Mouse (Mus musculus) erythroid progenitor cell, adult 5-6 weeks (primary cell): ENCODE measurements around the gene Gm45785. TPM values are rescaled to one million over a fixed set of nuclear protein-coding genes. Genes with fewer than 3 reads are reported as not detected.
"Not testable (repeated sequence)": the region's sequence is repeated elsewhere in the genome, so short reads cannot be mapped to it uniquely, and the experiment has no call there.

Source experiments
- ATAC-seq: replicated peaks from 2 replicates; pipeline ENCODE4 v1.8.0; 2016; ENCODE audit warnings: moderate number of reproducible peaks, mild to moderate bottlenecking, moderate TSS enrichment, inconsistent platforms; ENCODE audit not compliant: poor library complexity, low FRiP score, severe bottlenecking
- total RNA-seq, 2 experiments: library from RNA; stranded (forward) in 1 of 2; stranded (reverse) in 1 of 2; fragments of 150-400 nt in 1 of 2; fragments of 186-747, 209-891 nt in 1 of 2; gene quantifications; 2 replicates each; pipeline versions ENCODE4 v1.2.3 to v1.2.4; 2015 to 2017; ENCODE audit warnings: low replicate concordance in 2 of 2

The Gm45785 gene
- not detected in 2 replicates for total RNA-seq (2015; ENCODE audit: low replicate concordance)
- 2.8 TPM in 1 of 2 replicates, not detected in the other for total RNA-seq (2017; ENCODE audit: low replicate concordance)

GRCm38 (mm10) chr7:140855860-140856784 is at the start of gene Gm45785:
Gm45785 (minus strand) TSS chr7:140856331.
- peak; percentile 74 for ATAC-seq

DNA sequence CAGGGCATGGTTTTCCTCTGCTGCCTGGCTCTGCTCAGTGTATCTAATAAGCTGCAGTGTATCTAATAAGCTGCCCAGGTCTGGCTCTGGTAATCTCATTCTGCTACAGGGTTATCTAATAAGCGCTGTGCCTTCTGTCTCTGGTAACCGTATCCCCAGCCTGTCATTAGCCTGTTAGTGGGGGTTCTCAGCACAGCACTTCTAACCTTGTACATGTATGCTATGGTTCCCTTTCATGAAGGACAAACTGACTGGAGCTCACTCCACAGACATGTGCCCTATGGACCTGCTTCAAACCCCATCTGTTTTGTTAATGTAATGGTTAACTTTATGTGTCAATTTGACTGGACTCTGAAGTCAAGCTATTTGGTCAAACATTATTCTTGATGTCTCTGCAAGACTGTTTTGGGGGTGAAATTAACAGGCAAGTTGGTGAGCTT is 49.5 kb upstream of the Gm45785 start:
- ATAC-seq: no peak

- ATAC-seq: peak; percentile 67
Measured at GRCm38 (mm10) chr7:140903212-140903611, 47.1 kb upstream of the Gm45785 start.

GRCm38 (mm10) chr7:140902036-140902875 is 46.1 kb upstream of the Gm45785 start:
- ATAC-seq: no peak

- ATAC-seq: no peak
Measured at GRCm38 (mm10) chr7:140900220-140900619, 44.1 kb upstream of the Gm45785 start, which contains the start of gene Cox8b. Cox8b (minus strand) TSS chr7:140900446.

DNA sequence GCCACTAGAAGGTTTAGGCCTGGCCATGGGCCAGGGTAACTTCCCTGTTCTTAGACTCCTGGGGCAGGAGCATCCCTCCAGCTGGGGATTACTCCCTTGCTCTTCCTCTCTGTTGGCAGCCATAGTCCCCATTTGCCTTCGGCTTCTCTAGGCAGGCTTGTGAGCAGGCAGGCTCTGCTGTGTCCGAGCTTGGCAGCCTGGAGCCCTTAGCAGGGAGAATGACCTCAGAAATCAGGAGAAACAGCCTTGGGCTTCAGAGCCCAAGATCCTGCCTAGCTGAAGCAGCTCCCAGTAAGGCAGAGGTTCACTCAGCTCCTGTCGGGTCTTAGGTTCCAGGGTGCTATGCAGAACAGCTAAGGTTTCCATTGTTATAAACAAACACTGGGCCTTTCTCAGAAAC is 43.0 kb upstream of the Gm45785 start:
- no peak for ATAC-seq

GRCm38 (mm10) chr7:140897863-140898262 is 41.7 kb upstream of the Gm45785 start:
- no peak for ATAC-seq

GRCm38 (mm10) chr7:140894611-140895010 is 38.5 kb upstream of the Gm45785 start:
- ATAC-seq: no peak

DNA sequence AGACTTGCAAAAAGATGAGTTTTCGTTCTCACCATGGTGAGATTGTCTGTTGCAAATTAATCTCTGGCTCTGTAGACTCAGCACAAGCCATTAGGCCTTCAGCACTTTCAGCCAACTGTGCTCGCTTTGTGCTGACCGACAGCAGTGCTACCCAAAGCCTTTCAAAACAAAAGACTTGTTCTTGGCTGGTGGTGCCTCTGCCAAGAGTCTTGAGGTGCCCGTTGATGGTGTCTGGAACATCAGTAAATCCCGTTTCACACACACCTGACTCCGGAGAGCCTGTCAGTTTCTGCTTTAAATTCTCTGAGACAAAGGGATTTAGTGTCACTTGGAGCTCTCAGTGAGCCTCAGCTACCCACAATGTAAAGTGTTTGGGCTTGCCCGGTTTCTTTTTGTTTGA is 37.9 kb upstream of the Gm45785 start:
- ATAC-seq: no peak

GRCm38 (mm10) chr7:140890636-140891035 is 34.5 kb upstream of the Gm45785 start:
- not testable (repeated sequence) for ATAC-seq

DNA sequence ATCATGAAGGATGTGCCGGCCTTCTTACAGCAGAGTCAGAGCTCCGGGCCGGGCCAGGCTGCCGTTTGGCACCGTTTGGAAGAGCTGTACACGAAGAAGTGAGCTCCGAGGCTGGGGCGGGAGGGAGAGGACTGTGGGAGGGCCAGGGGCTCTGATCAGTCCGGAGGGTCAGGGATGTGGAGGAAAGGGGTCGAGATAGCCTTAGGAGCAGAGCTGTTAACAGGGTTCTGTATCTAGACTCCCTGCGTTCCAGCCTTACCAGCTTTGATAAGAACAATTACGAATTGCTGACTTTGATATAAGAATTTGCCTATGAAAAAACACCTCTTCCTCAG is 26.3 kb upstream of the Gm45785 start:
- ATAC-seq: peak; percentile 13; the same call in 1 of the 2 replicates

- ATAC-seq: peak; percentile 91
Measured at GRCm38 (mm10) chr7:140881696-140882468, 25.8 kb upstream of the Gm45785 start, which contains the start of the genes Psmd13 and Sirt3. Psmd13 (plus strand) TSS chr7:140881968. Sirt3 (minus strand) TSS chr7:140882309.

GRCm38 (mm10) chr7:140880865-140881515 is 24.9 kb upstream of the Gm45785 start:
- ATAC-seq: 0 out of 2 replicates have a peak, but pooled peaks have one; percentile 9

DNA sequence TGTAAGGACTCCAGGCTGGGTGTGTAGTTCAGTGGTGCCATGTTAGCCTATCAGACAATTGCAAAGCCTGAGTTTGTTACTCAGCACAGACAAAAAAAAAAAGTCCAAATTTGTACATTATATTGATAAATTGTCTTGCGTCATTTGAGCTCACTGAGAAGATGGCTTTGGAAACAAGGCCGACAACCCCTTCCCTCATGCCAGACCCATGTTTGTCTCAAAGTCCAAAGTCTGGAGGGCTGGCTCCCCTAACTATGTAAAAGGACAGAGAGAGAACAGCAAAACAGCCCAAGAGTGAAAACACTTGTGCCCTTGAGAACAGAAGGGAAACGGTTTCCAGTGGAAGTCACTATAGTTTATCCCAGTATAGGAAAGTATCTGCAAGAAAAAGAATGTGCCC is 24.3 kb upstream of the Gm45785 start:
- no peak for ATAC-seq

DNA sequence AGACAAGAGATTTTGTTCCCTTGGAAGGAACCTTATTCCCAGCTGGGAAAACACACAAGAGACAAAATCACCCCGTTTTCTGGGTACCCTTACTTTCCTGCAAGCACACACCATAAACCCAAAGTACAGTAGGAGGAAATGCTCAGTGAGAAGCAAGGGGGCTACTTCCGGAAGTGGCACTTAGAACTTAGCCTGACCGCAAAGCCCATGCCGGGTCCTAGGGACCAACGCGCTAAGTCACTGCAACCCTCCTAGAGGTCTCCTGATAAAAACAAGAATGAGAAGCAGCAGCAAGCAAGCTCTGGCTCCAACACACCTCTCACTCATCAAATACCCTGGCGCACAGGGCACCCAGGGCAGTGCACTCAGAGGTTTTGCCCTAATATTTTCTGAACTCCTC is 23.2 kb upstream of the Gm45785 start:
- ATAC-seq: no peak

GRCm38 (mm10) chr7:140877364-140877763 is 21.2 kb upstream of the Gm45785 start:
- ATAC-seq: no peak

- no peak for ATAC-seq
Measured at GRCm38 (mm10) chr7:140874224-140874623, 18.1 kb upstream of the Gm45785 start.

GRCm38 (mm10) chr7:140864761-140865160 is 8.6 kb upstream of the Gm45785 start:
- ATAC-seq: no peak

- no peak for ATAC-seq
Measured at GRCm38 (mm10) chr7:140860728-140861127, 4.6 kb upstream of the Gm45785 start.
